Mouse (Mus musculus): Measurements from ENCODE around the gene Trim41.
A peak's percentile ranks its signal among the peaks of the same experiment; 100 is the strongest.
"Not testable (repeated sequence)": the region's sequence is repeated elsewhere in the genome, so short reads cannot be mapped to it uniquely, and the experiment has no call there.

Trim41 gene

GRCm38 (mm10) chr11:48813782-48814181 is 3.4 kb downstream of the Trim41 start:
- DNase-seq, result no peak

DNA sequence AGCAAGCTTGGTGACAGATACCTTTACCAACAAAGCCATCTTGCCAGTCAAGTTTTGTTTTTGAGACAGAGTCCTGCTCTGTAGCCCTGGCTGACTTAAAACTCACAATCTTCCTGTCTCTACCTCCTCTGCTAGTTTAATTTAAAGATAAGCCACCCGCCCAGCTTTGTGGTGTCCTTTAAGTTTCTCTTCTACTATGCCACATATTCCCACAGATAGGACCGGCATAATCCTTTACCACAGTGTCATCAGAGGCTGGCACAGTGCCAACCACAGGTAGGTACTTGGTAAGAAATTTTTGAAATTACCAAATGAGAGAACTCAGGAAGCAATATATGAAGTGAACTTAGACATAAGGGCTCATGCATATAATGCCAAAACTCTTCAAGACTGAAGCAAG is 7.0 kb downstream of the Trim41 start:
- DNase-seq, result no peak

GRCm38 (mm10) chr11:48809434-48809830 is 7.7 kb downstream of the Trim41 start:
- no peak for DNase-seq

DNA sequence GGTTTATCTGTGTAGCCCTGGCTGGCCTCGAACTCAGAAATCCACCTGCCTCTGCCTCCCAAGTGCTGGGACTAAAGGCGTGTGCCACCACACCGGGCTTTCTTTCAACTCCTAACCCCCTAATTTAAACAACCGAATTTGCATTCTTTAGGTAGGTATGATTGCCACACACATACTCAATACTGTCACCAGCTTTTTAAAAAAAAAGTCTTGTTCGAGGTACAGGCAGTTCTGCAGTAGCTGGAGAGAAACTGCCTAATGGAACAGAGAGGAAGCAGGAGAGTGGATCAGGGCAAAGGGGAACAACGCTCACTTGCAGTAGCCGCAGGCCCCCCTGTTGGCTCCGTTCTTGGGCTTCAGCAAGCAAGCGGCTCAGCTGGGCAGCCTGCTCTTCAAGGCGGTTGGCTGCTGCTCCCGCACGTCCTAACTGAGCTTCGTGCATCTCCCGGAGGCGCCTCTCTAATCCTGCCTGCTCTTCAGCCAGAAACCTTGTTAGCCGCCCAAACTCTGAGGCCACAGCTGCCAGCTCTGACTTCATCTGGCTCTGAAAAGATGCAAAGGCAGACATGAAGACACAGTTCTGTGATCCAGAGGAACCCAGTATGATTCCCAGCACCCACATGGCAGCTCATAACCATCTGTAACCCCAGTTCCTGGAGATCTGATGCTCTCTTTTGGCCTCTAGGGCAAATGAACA is 8.3 kb downstream of the Trim41 start:
- no peak for DNase-seq

GRCm38 (mm10) chr11:48808304-48808646 is 8.9 kb downstream of the Trim41 start:
- no peak for DNase-seq

DNA sequence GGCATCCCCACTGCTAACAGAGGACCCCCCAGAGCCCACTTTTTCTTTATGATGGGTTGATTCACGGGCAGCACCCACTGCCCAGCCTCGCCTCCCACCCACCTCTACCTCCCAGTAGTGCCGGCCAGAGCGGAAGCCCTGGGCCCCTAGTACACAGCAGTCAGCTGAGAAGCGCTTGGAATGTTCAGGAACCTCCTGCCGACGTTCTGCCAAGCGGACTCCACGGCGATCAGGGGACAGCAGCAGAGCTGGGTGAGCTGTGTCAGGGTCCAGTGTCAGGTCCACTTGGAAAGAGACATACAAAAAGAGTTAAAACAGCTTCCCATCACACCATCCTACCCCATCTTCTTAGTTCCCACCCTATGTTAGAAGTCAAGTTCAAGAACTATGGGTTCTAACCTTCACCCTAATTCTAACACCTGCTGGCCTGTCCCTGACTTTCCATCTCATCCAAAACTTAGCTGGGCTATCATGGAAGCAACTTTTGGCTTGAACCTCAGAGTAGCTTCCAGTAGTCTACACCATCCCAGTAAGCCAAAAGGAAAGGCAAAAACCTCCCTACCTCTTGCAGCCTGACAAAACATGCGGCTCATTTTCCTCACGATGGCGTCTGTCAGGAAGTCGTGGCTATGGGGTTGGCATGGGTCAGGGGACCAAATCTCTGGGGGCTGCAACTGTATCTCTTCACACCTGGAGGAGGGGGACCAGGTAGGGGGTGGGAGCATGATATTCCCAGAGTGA is 9.4 kb downstream of the Trim41 start:
- no peak for DNase-seq

GRCm38 (mm10) chr11:48806856-48807562 is 10.1 kb downstream of the Trim41 start:
- no peak for DNase-seq

GRCm38 (mm10) chr11:48804922-48805321 is 12.2 kb downstream of the Trim41 start:
- DNase-seq, result no peak

- no peak for DNase-seq
Observed at GRCm38 (mm10) chr11:48803988-48804387, 13.2 kb downstream of the Trim41 start.

GRCm38 (mm10) chr11:48801831-48802772 is 15.1 kb downstream of the Trim41 start:
- no peak for DNase-seq

DNA sequence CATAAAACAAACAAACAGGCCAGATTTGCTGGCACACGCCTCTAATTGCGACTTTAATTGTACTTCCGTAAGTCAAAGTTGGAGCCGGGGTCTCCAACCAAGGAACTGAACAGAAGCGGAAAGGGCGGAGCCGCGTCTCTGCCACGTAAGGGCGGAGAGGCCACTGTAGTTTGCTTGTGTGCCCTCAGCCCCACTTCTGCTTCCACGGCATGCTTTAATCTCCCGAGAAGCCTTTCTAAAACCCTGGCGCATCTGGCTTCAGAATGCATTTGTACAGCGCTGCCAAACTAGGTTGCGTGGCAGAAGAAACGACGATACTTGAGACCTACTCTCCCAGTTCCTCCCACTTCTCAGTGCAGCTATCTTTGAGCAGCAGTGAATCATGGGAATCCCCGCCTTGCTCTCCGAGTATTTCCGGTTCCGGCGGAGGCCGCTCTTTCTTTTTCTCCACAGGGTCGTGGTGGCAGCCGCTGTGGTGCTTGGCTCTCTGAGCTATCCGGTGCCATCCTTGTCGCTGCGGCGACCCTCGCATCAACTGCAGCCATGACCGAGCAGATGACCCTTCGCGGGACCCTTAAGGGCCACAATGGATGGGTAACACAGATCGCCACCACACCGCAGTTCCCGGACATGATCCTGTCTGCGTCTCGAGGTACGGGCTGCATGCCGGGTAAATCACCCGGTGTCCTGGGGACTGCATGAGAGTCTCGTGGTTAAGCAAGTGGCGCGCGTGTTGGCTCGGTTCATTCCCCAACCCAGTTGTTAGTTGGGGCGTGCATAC is 17.0 kb downstream of the Trim41 start, which contains the start of gene Rack1:
Rack1 (plus strand) TSS at position 412 of the 781 bp plus-strand sequence.
- DNase-seq, result peak; percentile 94

GRCm38 (mm10) chr11:48798984-48799920 is 17.9 kb downstream of the Trim41 start:
- DNase-seq, result no peak

- no peak for DNase-seq
Observed at GRCm38 (mm10) chr11:48798308-48798707, 18.8 kb downstream of the Trim41 start.

DNA sequence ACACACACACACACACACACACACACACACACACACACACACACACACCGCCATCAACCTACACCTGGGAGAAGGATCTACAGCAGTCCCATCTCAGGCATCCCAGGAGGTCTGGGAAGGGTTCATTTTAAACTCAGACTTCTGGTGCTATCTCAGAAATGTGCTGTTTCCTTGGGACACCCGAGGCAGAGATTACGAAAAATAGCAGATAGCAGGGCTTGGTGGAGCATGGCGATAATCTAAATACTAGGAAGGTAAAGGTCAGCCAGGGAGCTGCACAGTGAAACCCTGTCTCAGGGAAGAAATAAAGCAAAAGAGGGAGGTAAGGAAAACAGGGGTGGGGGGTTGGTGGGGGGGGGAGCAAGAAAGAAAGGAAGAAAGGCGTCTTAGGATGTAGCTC is 19.9 kb downstream of the Trim41 start:
- DNase-seq, result no peak

GRCm38 (mm10) chr11:48796290-48796689 is 20.9 kb downstream of the Trim41 start:
- DNase-seq, result no peak

DNA sequence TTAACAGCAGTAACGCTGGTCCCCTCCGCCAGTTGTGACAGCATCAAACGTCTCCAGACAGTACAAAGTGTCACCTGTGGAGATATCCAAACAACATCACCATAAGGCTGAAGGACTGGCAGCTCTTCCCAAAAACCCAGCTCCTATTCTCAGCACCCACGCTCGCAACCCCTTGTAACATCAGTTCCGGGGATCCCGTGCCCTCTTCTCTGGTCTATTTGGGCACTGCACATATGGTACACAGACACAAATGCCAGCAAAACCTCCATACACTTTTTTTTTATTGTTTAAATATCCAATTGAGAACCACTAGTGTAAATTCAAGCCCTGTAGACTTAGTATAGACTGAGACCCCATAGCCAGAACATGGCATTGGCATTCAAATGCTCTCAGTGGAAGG is 21.9 kb downstream of the Trim41 start:
- peak; percentile 52 for DNase-seq

- DNase-seq, result no peak
Observed at GRCm38 (mm10) chr11:48793184-48793583, 24.0 kb downstream of the Trim41 start.

DNA sequence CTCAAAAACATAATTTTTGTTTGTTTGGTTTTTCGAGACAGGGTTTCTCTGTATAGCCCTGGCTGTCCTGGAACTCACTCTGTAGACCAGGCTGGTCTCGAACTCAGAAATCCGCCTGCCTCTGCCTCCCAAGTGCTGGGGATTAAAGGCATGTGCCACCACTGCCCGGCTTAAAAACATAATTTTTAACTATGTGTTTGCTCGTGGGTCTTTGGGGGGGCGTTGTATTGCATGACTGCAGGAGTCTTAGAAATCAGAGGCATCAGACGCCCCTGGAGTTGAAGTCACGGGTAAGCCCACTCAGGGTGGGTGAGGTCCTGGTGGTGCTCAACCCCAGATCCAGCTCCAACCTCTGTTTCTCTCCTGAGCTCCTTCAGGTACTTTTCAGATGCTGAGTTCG is 25.3 kb downstream of the Trim41 start:
- not testable (repeated sequence) for DNase-seq

DNA sequence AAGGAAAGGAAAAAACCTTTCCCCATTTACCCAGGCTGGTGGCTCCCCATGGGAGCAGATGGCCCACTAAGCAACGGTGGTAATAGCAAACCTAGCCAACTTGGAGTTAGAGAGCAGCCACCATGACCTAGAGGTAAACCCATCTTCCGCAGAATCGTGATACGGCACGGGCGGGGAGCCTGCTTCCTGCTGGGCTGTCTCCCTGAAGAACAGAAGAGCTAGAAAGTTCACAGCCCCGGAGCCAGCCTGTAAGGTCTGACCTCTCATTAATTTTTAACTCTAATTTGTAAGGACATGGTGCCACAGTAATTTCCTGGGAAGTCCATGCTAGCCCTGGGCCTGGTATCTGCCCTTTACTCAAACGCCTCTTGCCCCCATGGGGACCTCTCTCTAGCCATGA is 26.2 kb downstream of the Trim41 start:
- DNase-seq, result no peak

DNA sequence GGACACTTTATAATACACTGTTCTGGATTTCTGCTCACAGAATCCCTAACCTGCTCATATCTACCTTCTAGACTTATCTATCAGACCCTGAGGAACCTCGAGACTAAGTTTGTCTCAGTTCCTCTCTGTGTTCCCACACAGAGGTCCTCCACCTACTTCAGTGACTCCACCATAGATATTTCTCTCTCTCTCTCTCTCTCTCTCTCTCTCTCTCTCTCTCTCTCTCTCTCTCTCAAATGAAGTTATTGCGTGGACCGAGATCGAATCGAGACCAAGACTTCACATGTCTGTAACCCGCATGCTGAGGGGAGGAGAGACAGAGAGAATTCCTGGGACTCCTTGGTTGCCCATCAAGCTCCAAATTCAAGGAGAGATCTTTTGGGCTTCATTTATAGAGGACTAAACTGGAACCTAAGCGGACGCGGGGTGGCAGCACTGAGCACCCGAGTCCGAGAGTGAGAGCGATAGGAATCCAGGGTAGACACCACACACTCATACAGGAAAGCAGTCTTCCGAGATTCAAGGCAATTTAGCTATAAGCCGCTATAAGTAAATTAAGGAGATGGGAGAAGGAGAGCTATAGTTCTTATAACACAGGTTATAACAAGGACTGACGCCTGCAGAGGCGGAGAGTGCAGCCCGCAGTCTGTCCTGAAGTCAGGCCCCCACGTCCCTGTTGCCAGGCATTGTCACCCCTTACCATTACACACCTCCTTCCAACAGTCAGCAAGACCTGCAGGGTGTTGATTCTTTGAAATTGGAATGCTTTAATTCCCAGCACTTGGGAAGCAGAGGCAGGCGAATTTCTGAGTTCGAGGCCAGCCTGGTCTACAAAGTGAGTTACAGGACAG is 27.0 kb downstream of the Trim41 start:
- peak; percentile 96 for DNase-seq

All from lung, postnatal 36 days (tissue).